Mouse (Mus musculus) cerebellum, postnatal 36 days (tissue): Measurements from ENCODE around the gene Fermt1.
A peak's percentile ranks its signal among the peaks of the same experiment; 100 is the strongest.

ENCODE experiments used
- DNase-seq, 2 experiments: peaks; one replicate each; pipeline ENCODE4 v3.0.0; 2021 to 2022; ENCODE audit warnings: mixed read lengths in 2 of 2

Fermt1 gene

GRCm38 (mm10) chr2:132914785-132915184 is 30.9 kb downstream of the Fermt1 start:
- no peak for DNase-seq

- peak; percentile 17 to 54 for DNase-seq
These were observed 38.9 kb downstream of the Fermt1 start for GRCm38 (mm10) chr2:132906763-132907162.

GRCm38 (mm10) chr2:132904961-132905360 is 40.7 kb downstream of the Fermt1 start:
- DNase-seq = no peak

GRCm38 (mm10) chr2:132903498-132903897 is 42.2 kb downstream of the Fermt1 start:
- DNase-seq = peak; percentile 27 to 71

GRCm38 (mm10) chr2:132902056-132902455 is 43.6 kb downstream of the Fermt1 start:
- no peak for DNase-seq

- DNase-seq = no peak
These were observed 44.1 kb downstream of the Fermt1 start for GRCm38 (mm10) chr2:132901636-132902035.

GRCm38 (mm10) chr2:132900596-132900995 is 45.1 kb downstream of the Fermt1 start:
- DNase-seq = no peak

- DNase-seq = no peak
These were observed 47.5 kb downstream of the Fermt1 start for GRCm38 (mm10) chr2:132898211-132898610.

GRCm38 (mm10) chr2:132893826-132894225 is 51.9 kb downstream of the Fermt1 start:
- no peak for DNase-seq

- no peak for DNase-seq
These were observed 60.4 kb downstream of the Fermt1 start for GRCm38 (mm10) chr2:132885312-132885711.

- no peak for DNase-seq
These were observed 61.3 kb downstream of the Fermt1 start for GRCm38 (mm10) chr2:132884303-132884967.

- no peak for DNase-seq
These were observed 64.7 kb downstream of the Fermt1 start, which contains the start of gene Lrrn4 for GRCm38 (mm10) chr2:132880844-132881645. Lrrn4 (minus strand) TSS chr2:132880891.

- DNase-seq = peak; percentile 14 to 20
These were observed 66.3 kb downstream of the Fermt1 start for GRCm38 (mm10) chr2:132879261-132880044.

- no peak for DNase-seq
These were observed 68.7 kb downstream of the Fermt1 start for GRCm38 (mm10) chr2:132876991-132877390.

GRCm38 (mm10) chr2:132873657-132874326 is 71.9 kb downstream of the Fermt1 start:
- DNase-seq = no peak

GRCm38 (mm10) chr2:132871663-132872062 is 74.0 kb downstream of the Fermt1 start:
- DNase-seq = no peak

GRCm38 (mm10) chr2:132870286-132870685 is 75.4 kb downstream of the Fermt1 start:
- DNase-seq = no peak

GRCm38 (mm10) chr2:132869682-132870081 is 76.0 kb downstream of the Fermt1 start:
- peak in 1 of 2 experiments; percentile 7 for DNase-seq

- DNase-seq = no peak
These were observed 78.2 kb downstream of the Fermt1 start for GRCm38 (mm10) chr2:132867521-132867920.

- no peak for DNase-seq
These were observed 82.4 kb downstream of the Fermt1 start for GRCm38 (mm10) chr2:132863325-132863724.

GRCm38 (mm10) chr2:132861456-132861855 is 84.2 kb downstream of the Fermt1 start:
- DNase-seq = peak; percentile 38 to 50

- DNase-seq = no peak
These were observed 85.3 kb downstream of the Fermt1 start for GRCm38 (mm10) chr2:132860435-132860834.

GRCm38 (mm10) chr2:132856333-132856732 is 89.4 kb downstream of the Fermt1 start:
- no peak for DNase-seq
